Mouse (Mus musculus): ENCODE results near the gene Steap3. TPM values are rescaled to one million over a fixed set of nuclear protein-coding genes. Genes with fewer than 3 reads are reported as not detected.
"Not testable (repeated sequence)": the region's sequence is repeated elsewhere in the genome, so short reads cannot be mapped to it uniquely, and the experiment has no call there.

Gene Steap3
- total RNA-seq (2018; cell fraction: chromatin; rRNA removed): 10 to 100 TPM in 16 of 26 experiments, 1 to 10 TPM in 10; 2.0 to 49.3 (median 15.3) TPM
- 10 to 100 TPM; 20.7 to 52.8 (median 31.3) TPM for total RNA-seq (2018; cell fraction: cytosol; rRNA removed)
- 10 to 100 TPM in 25 of 26 experiments, 1 to 10 TPM in 1; 4.7 to 54.2 (median 27.9) TPM for total RNA-seq (2018; cell fraction: nucleus; rRNA removed)
- 26.5 to 41.9 TPM (median 39.9 TPM) in 3 replicates for polyA plus RNA-seq (2018)

- no peaks in the 10 kb centered on the region for H3K36me3 ChIP-seq (ENCODE audit: inconsistent target)
- H3K27ac ChIP-seq: no peak within 1 kb of the TSS
- no peaks in the 10 kb centered on the region for H3K79me2 ChIP-seq (ENCODE audit: inconsistent target)
- 98% methylated on average over 5 of the region's 5 CpGs for WGBS (ENCODE audit: missing documents)
- no peak within 1 kb of the TSS for H3K4me3 ChIP-seq (ENCODE audit: inconsistent target)
Measured at GRCm38 (mm10) chr1:120272605-120273004, at the start of gene Steap3. Steap3 (minus strand) TSS chr1:120272705.

- H3K79me2 ChIP-seq (ENCODE audit: inconsistent target): no peaks in the 10 kb centered on the region
- no peaks in the 10 kb centered on the region for H3K36me3 ChIP-seq (ENCODE audit: inconsistent target)
- no peak overlapping the region for H3K4me3 ChIP-seq (ENCODE audit: inconsistent target)
- WGBS (ENCODE audit: missing documents): 77% methylated on average over 16 of the region's 16 CpGs
- no peak overlapping the region for H3K27ac ChIP-seq
Measured at GRCm38 (mm10) chr1:120321270-120322021, 48.9 kb upstream of the Steap3 start.

- Histone ChIP-seq H3K79me2 (ENCODE audit: inconsistent target) (no peaks in the 10 kb centered on the region), H3K36me3 (ENCODE audit: inconsistent target) (no peaks in the 10 kb centered on the region), H3K27ac (no peak overlapping the region), H3K4me3 (ENCODE audit: inconsistent target) (no peak overlapping the region)
- 45% methylated on average over 2 of the region's 2 CpGs for WGBS (ENCODE audit: missing documents)
Measured at GRCm38 (mm10) chr1:120305801-120306200, 33.3 kb upstream of the Steap3 start.

GRCm38 (mm10) chr1:120296936-120297335, 24.4 kb upstream of the Steap3 start:
- WGBS (ENCODE audit: missing documents): 94% methylated on average over 2 of the region's 2 CpGs
- Histone ChIP-seq H3K27ac (no peak overlapping the region), H3K4me3 (ENCODE audit: inconsistent target) (no peak overlapping the region), H3K79me2 (ENCODE audit: inconsistent target) (no peaks in the 10 kb centered on the region), H3K36me3 (ENCODE audit: inconsistent target) (no peaks in the 10 kb centered on the region)

- H3K36me3 ChIP-seq (ENCODE audit: inconsistent target): no peaks in the 10 kb centered on the region
- H3K4me3 ChIP-seq (ENCODE audit: inconsistent target): no peak overlapping the region; the same call in 1 of the 2 replicates
- H3K27ac ChIP-seq: peak overlapping the region; percentile 62
- no peaks in the 10 kb centered on the region for H3K79me2 ChIP-seq (ENCODE audit: inconsistent target)
- 15% methylated on average over 1 of the region's 1 CpGs for WGBS (ENCODE audit: missing documents)
Measured at GRCm38 (mm10) chr1:120293803-120294202, 21.3 kb upstream of the Steap3 start.

- Histone ChIP-seq H3K79me2 (ENCODE audit: inconsistent target) (no peaks in the 10 kb centered on the region), H3K36me3 (ENCODE audit: inconsistent target) (no peaks in the 10 kb centered on the region), H3K27ac (no peak overlapping the region), H3K4me3 (ENCODE audit: inconsistent target) (no peak overlapping the region)
- WGBS (ENCODE audit: missing documents): 89% methylated on average over 3 of the region's 3 CpGs
Measured at GRCm38 (mm10) chr1:120291709-120292108, 19.2 kb upstream of the Steap3 start.

GRCm38 (mm10) chr1:120289843-120290242, 17.3 kb upstream of the Steap3 start:
- Histone ChIP-seq H3K27ac (no peak overlapping the region), H3K4me3 (ENCODE audit: inconsistent target) (no peak overlapping the region), H3K79me2 (ENCODE audit: inconsistent target) (no peaks in the 10 kb centered on the region), H3K36me3 (ENCODE audit: inconsistent target) (no peaks in the 10 kb centered on the region)
- WGBS (ENCODE audit: missing documents): 70% methylated on average over 2 of the region's 2 CpGs

GRCm38 (mm10) chr1:120287679-120288078, 15.2 kb upstream of the Steap3 start:
- H3K4me3 ChIP-seq (ENCODE audit: inconsistent target): no peak overlapping the region

GRCm38 (mm10) chr1:120276058-120276457, 3.6 kb upstream of the Steap3 start:
- not testable (repeated sequence) for H3K4me3 ChIP-seq (ENCODE audit: inconsistent target); H3K79me2 ChIP-seq (ENCODE audit: inconsistent target); H3K36me3 ChIP-seq (ENCODE audit: inconsistent target); H3K27ac ChIP-seq
- 100% methylated on average over 1 of the region's 1 CpGs for WGBS (ENCODE audit: missing documents)

More at GRCm38 (mm10) chr1:120287679-120288078, 15.2 kb upstream of the Steap3 start:
- Histone ChIP-seq H3K27ac (no peak overlapping the region), H3K79me2 (ENCODE audit: inconsistent target) (no peaks in the 10 kb centered on the region), H3K36me3 (ENCODE audit: inconsistent target) (no peaks in the 10 kb centered on the region)
- WGBS (ENCODE audit: missing documents): 74% methylated on average over 4 of the region's 4 CpGs

- H3K27ac ChIP-seq: no peak overlapping the region
- H3K36me3 ChIP-seq (ENCODE audit: inconsistent target): no peaks in the 10 kb centered on the region
- 86% methylated on average over 3 of the region's 3 CpGs for WGBS (ENCODE audit: missing documents)
- H3K4me3 ChIP-seq (ENCODE audit: inconsistent target): no peak overlapping the region
- no peaks in the 10 kb centered on the region for H3K79me2 ChIP-seq (ENCODE audit: inconsistent target)
Measured at GRCm38 (mm10) chr1:120275224-120275623, 2.7 kb upstream of the Steap3 start.

- Histone ChIP-seq H3K4me3 (ENCODE audit: inconsistent target) (no peak overlapping the region), H3K27ac (no peak overlapping the region), H3K79me2 (ENCODE audit: inconsistent target) (no peaks in the 10 kb centered on the region), H3K36me3 (ENCODE audit: inconsistent target) (no peaks in the 10 kb centered on the region)
- 93% methylated on average over 3 of the region's 3 CpGs for WGBS (ENCODE audit: missing documents)
Measured at GRCm38 (mm10) chr1:120270882-120271281, 1.6 kb downstream of the Steap3 start.

- Histone ChIP-seq H3K79me2 (ENCODE audit: inconsistent target) (no peaks in the 10 kb centered on the region), H3K36me3 (ENCODE audit: inconsistent target) (no peaks in the 10 kb centered on the region), H3K27ac (no peak overlapping the region), H3K4me3 (ENCODE audit: inconsistent target) (no peak overlapping the region)
- 88% methylated on average over 4 of the region's 7 CpGs for WGBS (ENCODE audit: missing documents)
Measured at GRCm38 (mm10) chr1:120270115-120270514, 2.4 kb downstream of the Steap3 start.

GRCm38 (mm10) chr1:120267631-120268030, 4.9 kb downstream of the Steap3 start:
- Histone ChIP-seq H3K79me2 (ENCODE audit: inconsistent target) (peaks cover 20% of the 10 kb centered on the region), H3K27ac (no peak overlapping the region), H3K4me3 (ENCODE audit: inconsistent target) (no peak overlapping the region), H3K36me3 (ENCODE audit: inconsistent target) (no peaks in the 10 kb centered on the region)
- 93% methylated on average over 3 of the region's 3 CpGs for WGBS (ENCODE audit: missing documents)

GRCm38 (mm10) chr1:120266460-120266859, 6.0 kb downstream of the Steap3 start:
- no peak overlapping the region for H3K27ac ChIP-seq
- peaks cover 31% of the 10 kb centered on the region for H3K79me2 ChIP-seq (ENCODE audit: inconsistent target)
- 95% methylated on average over 4 of the region's 4 CpGs for WGBS (ENCODE audit: missing documents)
- no peaks in the 10 kb centered on the region for H3K36me3 ChIP-seq (ENCODE audit: inconsistent target)
- H3K4me3 ChIP-seq (ENCODE audit: inconsistent target): no peak overlapping the region

GRCm38 (mm10) chr1:120264861-120265686, 7.4 kb downstream of the Steap3 start:
- WGBS (ENCODE audit: missing documents): 2% methylated on average over 40 of the region's 40 CpGs
- H3K4me3 ChIP-seq (ENCODE audit: inconsistent target): peak overlapping the region; percentile 76
- peaks cover 45% of the 10 kb centered on the region for H3K79me2 ChIP-seq (ENCODE audit: inconsistent target)
- H3K27ac ChIP-seq: peak overlapping the region; percentile 82
- no peaks in the 10 kb centered on the region for H3K36me3 ChIP-seq (ENCODE audit: inconsistent target)

Measured in macrophage (primary cell).